ENCODE assay signal across 18 mouse cellular contexts in genomic region chr3:88203456-88203855, GRCm38 (mm10). TPM values are rescaled to one million over a fixed set of nuclear protein-coding genes. Genes with fewer than 3 reads are reported as not detected.
DNase-seq lines count a peak whose midpoint lies in the region; ATAC-seq and TF ChIP-seq lines count a peak whose summit lies in the region.
"Had no signal": no experiment of that assay in that cellular context is flagged by ENCODE, and none has a peak within 500 bp of the region (broad histone marks: within the 10 kb centered on the region; RNA-seq: fewer than 3 reads in every experiment).

No protein-coding gene starts in this region.

- peak overlapping the region; percentile 96 for H3K4me2 ChIP-seq in forebrain, embryonic 15.5 days (replicated peaks)
- H3K4me2 ChIP-seq in hindbrain, postnatal 0 days (ENCODE audit: low read depth, low read length), result no peak overlapping the region
- peak overlapping the region; percentile 62; the same call in 1 of the 2 replicates for H3K4me2 ChIP-seq in neural tube, embryonic 15.5 days

- no peaks in the 10 kb centered on the region for H3K9me3 ChIP-seq in forebrain, embryonic 15.5 days
- no peaks in the 10 kb centered on the region for H3K9me3 ChIP-seq in hindbrain, postnatal 0 days (ENCODE audit: low read length)
- no peaks in the 10 kb centered on the region for H3K9me3 ChIP-seq in neural tube, embryonic 15.5 days (replicated peaks)

- no peaks in the 10 kb centered on the region for H3K36me3 ChIP-seq in forebrain, embryonic 15.5 days
- H3K36me3 ChIP-seq in hindbrain, postnatal 0 days (ENCODE audit: insufficient read depth, low read length), result no peaks in the 10 kb centered on the region
- H3K36me3 ChIP-seq in neural tube, embryonic 15.5 days, result no peaks in the 10 kb centered on the region

- H3K4me3 ChIP-seq in left cerebral cortex, adult 2 months, result no peak overlapping the region
- peak overlapping the region; percentile 15; the same call in 1 of the 2 replicates for H3K4me3 ChIP-seq in forebrain, embryonic 15.5 days
- no peak overlapping the region for H3K4me3 ChIP-seq in hindbrain, postnatal 0 days (ENCODE audit: low read length)
- no peak overlapping the region for H3K4me3 ChIP-seq in neural tube, embryonic 15.5 days (replicated peaks)
- H3K4me3 ChIP-seq: heart, adult 2 months; myocyte had no signal

- H3K27me3 ChIP-seq in forebrain, embryonic 15.5 days, result no peaks in the 10 kb centered on the region
- H3K27me3 ChIP-seq in hindbrain, postnatal 0 days (ENCODE audit: insufficient read depth, low read length), result no peaks in the 10 kb centered on the region
- 0 out of 2 replicates have a peak, but pooled peaks cover 8% of the 10 kb centered on the region for H3K27me3 ChIP-seq in neural tube, embryonic 15.5 days (replicated peaks)

- TF ChIP-seq CTCF in left cerebral cortex, adult 2 months (IDR thresholded peaks at IDR 0.05), result no peak
- no peak for TF ChIP-seq CTCF in hindbrain, postnatal 0 days (IDR thresholded peaks at IDR 0.05; ENCODE audit: low read depth)

- no peak for DNase-seq in left cerebral cortex, adult 2 months (ENCODE audit: extremely low spot score in 1 of 2, low spot score in 2 of 2)
- no peak for DNase-seq in left cerebral cortex, adult 9 months (ENCODE audit: low spot score in 2 of 2)
- peak; percentile 53 for DNase-seq in hindbrain, postnatal 0 days (ENCODE audit: low spot score)
- no peak for DNase-seq in ovary, postnatal 36 days (ENCODE audit: low spot score)
- no peak for DNase-seq in testis, postnatal 14 days (ENCODE audit: low spot score)
- DNase-seq in right cerebral cortex, postnatal 36 days (ENCODE audit: low spot score in 2 of 2), result no peak
- DNase-seq: adrenal gland, adult 2 months; heart, adult 2 months; heart, postnatal 14 days; kidney, adult 11 months; lung, adult 18-20 months; thymus, adult 18-20 months had no signal

- H3K9ac ChIP-seq in forebrain, embryonic 15.5 days (replicated peaks), result peak overlapping the region; percentile 93
- peak overlapping the region; percentile 14; the same call in 1 of the 2 replicates for H3K9ac ChIP-seq in hindbrain, postnatal 0 days (replicated peaks; ENCODE audit: low read length)
- no peak overlapping the region for H3K9ac ChIP-seq in neural tube, embryonic 15.5 days (replicated peaks)

- peaks cover 80% of the 10 kb centered on the region for H3K4me1 ChIP-seq in forebrain, embryonic 15.5 days
- H3K4me1 ChIP-seq in hindbrain, postnatal 0 days (ENCODE audit: insufficient read depth, low read length), result peaks cover 45% of the 10 kb centered on the region
- H3K4me1 ChIP-seq in neural tube, embryonic 15.5 days, result peaks cover 66% of the 10 kb centered on the region

- 3% methylated on average over 5 of the region's 5 CpGs for WGBS in forebrain, embryonic 15.5 days
- WGBS in hindbrain, postnatal 0 days, result 10% methylated on average over 5 of the region's 5 CpGs
- 2% methylated on average over 5 of the region's 5 CpGs for whole genome bisulfite sequencing in neural tube, embryonic 15.5 days

- intact Hi-C loops in left cerebral cortex, adult 2 months (cut with DNase I), result no loop called here

- ATAC-seq in forebrain, embryonic 15.5 days (replicated peaks), result no peak
- ATAC-seq in hindbrain, postnatal 0 days, result no peak
- ATAC-seq in neural tube, embryonic 15.5 days (ENCODE audit: low FRiP score), result no peak

- H3K27ac ChIP-seq in left cerebral cortex, adult 2 months, result peak overlapping the region; percentile 93
- peak overlapping the region; percentile 99 for H3K27ac ChIP-seq in forebrain, embryonic 15.5 days (replicated peaks)
- H3K27ac ChIP-seq in hindbrain, postnatal 0 days, result peak overlapping the region; percentile 94
- H3K27ac ChIP-seq in neural tube, embryonic 15.5 days (replicated peaks), result peak overlapping the region; percentile 98
- H3K27ac ChIP-seq: heart, adult 2 months had no signal

RNA-seq across cellular contexts. Expression of gene Rhbg, which starts 51.1 kb away (rescaled TPM):
- total RNA-seq in left cerebral cortex, adult 2 months (2021), result not detected
- 0.10 and 0.14 TPM in 2 replicates for polyA plus RNA-seq in forebrain, embryonic 15.5 days (2015; fragmentation: Nextera tagmentation; extraction: Ambion mirVana)
- 0.94 and 1.0 TPM in 2 replicates for total RNA-seq in hindbrain, postnatal 0 days (2014; rRNA removed)
- 0.37 and 0.43 TPM in 2 replicates for polyA plus RNA-seq in hindbrain, postnatal 0 days (2015; fragmentation: Nextera tagmentation; extraction: Ambion mirVana)
- polyA plus RNA-seq in neural tube, embryonic 15.5 days (2015; fragmentation: Nextera tagmentation; extraction: Ambion mirVana), result 0.78 and 0.83 TPM in 2 replicates
- total RNA-seq: gastrocnemius, adult 18-20 months; heart, adult 2 months; heart, postnatal 14 days; left cerebral cortex, adult 8-10 months had no signal
- polyA plus RNA-seq: C2C12, myocyte had no signal
